9 mouse cellular contexts compared by ENCODE assay signal in genomic region chr16:94083848-94084525, GRCm38 (mm10). TPM values are rescaled to one million over a fixed set of nuclear protein-coding genes. Genes with fewer than 3 reads are reported as not detected.
A peak's percentile ranks its signal among the peaks of the same experiment; 100 is the strongest.
DNase-seq lines count a peak whose midpoint lies in the region; ATAC-seq and TF ChIP-seq lines count a peak whose summit lies in the region.
"Had no signal": no experiment of that assay in that cellular context is flagged by ENCODE, and none has a peak within 500 bp of the region (broad histone marks: within the 10 kb centered on the region; RNA-seq: fewer than 3 reads in every experiment).

No protein-coding gene starts in this region.

- H3K4me2 ChIP-seq in kidney, embryonic 15.5 days, result 0 out of 2 replicates have a peak overlapping the region, but pooled peaks have one; percentile 68
- H3K4me2 ChIP-seq in embryonic facial prominence, embryonic 12.5 days (replicated peaks), result peak overlapping the region; percentile 63
- no peak overlapping the region for H3K4me2 ChIP-seq in myocyte (ENCODE audit: low read depth)

- no peaks in the 10 kb centered on the region for H3K36me3 ChIP-seq in kidney, embryonic 15.5 days
- H3K36me3 ChIP-seq in embryonic facial prominence, embryonic 12.5 days, result no peaks in the 10 kb centered on the region
- no peaks in the 10 kb centered on the region for H3K36me3 ChIP-seq in myocyte (ENCODE audit: control insufficient read depth, insufficient read depth)
- H3K36me3 ChIP-seq: hindbrain, embryonic 12.5 days had no signal

- peaks cover 99% of the 10 kb centered on the region for H3K27me3 ChIP-seq in kidney, embryonic 15.5 days
- peaks cover 84% of the 10 kb centered on the region for H3K27me3 ChIP-seq in embryonic facial prominence, embryonic 12.5 days
- H3K27me3 ChIP-seq in myocyte (ENCODE audit: control insufficient read depth, insufficient read depth, insufficient read length), result no peaks in the 10 kb centered on the region

- peaks cover 47% of the 10 kb centered on the region for H3K4me1 ChIP-seq in kidney, embryonic 15.5 days
- peaks cover 3% of the 10 kb centered on the region; the same call in 1 of the 2 replicates for H3K4me1 ChIP-seq in brown adipose tissue, adult 24 weeks (ENCODE audit: control insufficient read depth, insufficient read depth, insufficient read length, low read length)
- H3K4me1 ChIP-seq in embryonic facial prominence, embryonic 12.5 days, result peaks cover 13% of the 10 kb centered on the region

- no peaks in the 10 kb centered on the region for H3K79me2 ChIP-seq in myocyte (ENCODE audit: control insufficient read depth, insufficient read depth)

- H3K9me3 ChIP-seq in kidney, embryonic 15.5 days (replicated peaks), result no peaks in the 10 kb centered on the region
- H3K9me3 ChIP-seq in embryonic facial prominence, embryonic 12.5 days, result no peaks in the 10 kb centered on the region
- H3K9me3 ChIP-seq: hindbrain, embryonic 12.5 days had no signal

- no peak for TF ChIP-seq POLR2A in myocyte (IDR thresholded peaks at IDR 0.05; ENCODE audit: insufficient read length, low read depth)

- H3K4me3 ChIP-seq in kidney, embryonic 15.5 days (replicated peaks), result peak overlapping the region; percentile 44
- H3K4me3 ChIP-seq in brown adipose tissue, adult 24 weeks (ENCODE audit: insufficient read depth, low read depth, low read length), result 0 out of 2 replicates have a peak overlapping the region, but pooled peaks have one; percentile 57
- H3K4me3 ChIP-seq in embryonic facial prominence, embryonic 12.5 days, result peak overlapping the region; percentile 40
- H3K4me3 ChIP-seq in myocyte, result peak overlapping the region; percentile 72

- H3ac ChIP-seq in myocyte (ENCODE audit: control insufficient read depth, insufficient read length), result no peak overlapping the region

- no peak for DNase-seq in kidney, adult 11 months
- DNase-seq in left cerebral cortex, postnatal 36 days (ENCODE audit: low spot score in 2 of 2), result no peak
- no peak for DNase-seq in ovary, postnatal 14 days (ENCODE audit: low spot score)

- no peak overlapping the region for H3K9ac ChIP-seq in kidney, embryonic 15.5 days
- H3K9ac ChIP-seq in embryonic facial prominence, embryonic 12.5 days, result peak overlapping the region; percentile 52; the same call in 1 of the 2 replicates
- H3K9ac ChIP-seq: hindbrain, embryonic 12.5 days had no signal

- WGBS in kidney, embryonic 15.5 days, result 1% methylated on average over 41 of the region's 41 CpGs
- WGBS in embryonic facial prominence, embryonic 12.5 days, result under 1% methylated on average over 41 of the region's 41 CpGs

- intact Hi-C loops in left cerebral cortex, postnatal 36 days (cut with DNase I), result loop anchor here (10.0 kb wide), 1 partner anchor 1389 kb away; no protein-coding TSS in a partner anchor

- H3K27ac ChIP-seq in kidney, embryonic 15.5 days, result no peak overlapping the region
- no peak overlapping the region for H3K27ac ChIP-seq in brown adipose tissue, adult 24 weeks (replicated peaks; ENCODE audit: low read depth, low read length)
- peak overlapping the region; percentile 30; the same call in 1 of the 2 replicates for H3K27ac ChIP-seq in embryonic facial prominence, embryonic 12.5 days
- H3K27ac ChIP-seq: hindbrain, embryonic 12.5 days had no signal

- no peak for ATAC-seq in kidney, embryonic 15.5 days (replicated peaks; ENCODE audit: low FRiP score)
- ATAC-seq in embryonic facial prominence, embryonic 12.5 days (ENCODE audit: insufficient number of reproducible peaks, insufficient read depth, low FRiP score, low TSS enrichment), result no peak

TF ChIP-seq in myocyte, 11 proteins besides CTCF, POLR2A, EP300 and RAD21:
- TF ChIP-seq SRF (IDR thresholded peaks at IDR 0.05; ENCODE audit: control insufficient read depth, insufficient read length, low read depth) (no peak), E2F4 (IDR thresholded peaks at IDR 0.05; ENCODE audit: insufficient read depth) (no peak), MAX (IDR thresholded peaks at IDR 0.05; ENCODE audit: low read depth) (no peak), TCF12 (IDR thresholded peaks at IDR 0.05; ENCODE audit: insufficient read depth, poor library complexity, severe bottlenecking) (no peak), MYOD1 (IDR thresholded peaks at IDR 0.05; ENCODE audit: control insufficient read depth in 1 of 3, insufficient read length in 2 of 3, low read depth in 2 of 3) (no peak), CEBPB (IDR thresholded peaks at IDR 0.05; ENCODE audit: insufficient read depth, poor library complexity, severe bottlenecking) (no peak), POLR2AphosphoS2 (IDR thresholded peaks at IDR 0.05; ENCODE audit: insufficient read length, low read depth) (no peak), USF1 (IDR thresholded peaks at IDR 0.05; ENCODE audit: low read depth) (no peak), TCF3 (IDR thresholded peaks at IDR 0.05; ENCODE audit: insufficient read length, low read depth) (no peak), REST (IDR thresholded peaks at IDR 0.05; ENCODE audit: insufficient read depth, insufficient read length) (no peak), MYOG (IDR thresholded peaks at IDR 0.05; ENCODE audit: control insufficient read depth in 1 of 3, insufficient read depth in 1 of 3, insufficient read length in 2 of 3, low read depth in 2 of 3) (no peak)

RNA-seq across cellular contexts. Expression of gene Sim2, which starts 0.7 kb away (rescaled TPM):
- 2.1 and 2.5 TPM in 2 replicates for polyA plus RNA-seq in kidney, embryonic 15.5 days (2015; fragmentation: Nextera tagmentation; extraction: Ambion mirVana)
- polyA plus RNA-seq in brown adipose tissue, adult 24 weeks (2012; ENCODE audit: insufficient read depth, insufficient read length, missing spikeins), result 0.52 and 0.96 TPM in 2 replicates
- 4.3 and 5.0 TPM in 2 replicates for polyA plus RNA-seq in embryonic facial prominence, embryonic 12.5 days (2016; fragmentation: Nextera tagmentation; extraction: Ambion mirVana)
- polyA plus RNA-seq in myocyte (2012; fragmentation: generic; extraction: Trizol), result 8.6 TPM
- total RNA-seq in left cerebral cortex, postnatal 36 days (2021), result under 1 TPM in 1 of 2 experiments, not detected in 1; 0.12 TPM
- total RNA-seq: left cerebral cortex, adult 18-20 months had no signal
